Mouse (Mus musculus) thymus, postnatal 4 days (tissue): ENCODE results near the gene 4930578C19Rik.
A peak's percentile ranks its signal among the peaks of the same experiment; 100 is the strongest.
"Not testable (repeated sequence)": the region's sequence is repeated elsewhere in the genome, so short reads cannot be mapped to it uniquely, and the experiment has no call there.

ENCODE experiments used
- DNase-seq: peaks from one replicate; pipeline ENCODE4 v3.0.0; 2021

Gene 4930578C19Rik

GRCm38 (mm10) chrX:18461198-18461601 is at the start of gene 4930578C19Rik:
Gene 4930578C19Rik, minus strand, starts transcription at chrX:18461397.
- no peak for DNase-seq

DNA sequence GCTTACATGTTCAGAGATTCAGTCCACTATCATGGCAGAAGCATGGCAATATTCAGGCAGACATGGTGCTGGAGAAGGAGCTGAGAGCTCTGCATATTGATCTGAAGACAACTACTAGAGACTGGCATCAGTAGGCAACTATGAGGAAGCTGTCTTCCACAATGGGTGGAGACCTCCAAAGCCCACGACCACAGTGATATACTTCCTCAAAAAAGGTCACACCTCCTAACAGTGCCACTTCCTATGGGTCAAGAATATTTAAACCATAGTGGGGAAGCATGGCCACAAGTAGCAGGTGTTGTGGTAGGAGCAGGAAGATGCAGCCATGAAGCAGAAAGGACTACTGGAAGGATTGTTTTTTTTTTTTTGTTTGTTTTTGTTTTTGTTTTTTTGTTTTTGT is 6.5 kb upstream of the 4930578C19Rik start:
- no peak for DNase-seq

DNA sequence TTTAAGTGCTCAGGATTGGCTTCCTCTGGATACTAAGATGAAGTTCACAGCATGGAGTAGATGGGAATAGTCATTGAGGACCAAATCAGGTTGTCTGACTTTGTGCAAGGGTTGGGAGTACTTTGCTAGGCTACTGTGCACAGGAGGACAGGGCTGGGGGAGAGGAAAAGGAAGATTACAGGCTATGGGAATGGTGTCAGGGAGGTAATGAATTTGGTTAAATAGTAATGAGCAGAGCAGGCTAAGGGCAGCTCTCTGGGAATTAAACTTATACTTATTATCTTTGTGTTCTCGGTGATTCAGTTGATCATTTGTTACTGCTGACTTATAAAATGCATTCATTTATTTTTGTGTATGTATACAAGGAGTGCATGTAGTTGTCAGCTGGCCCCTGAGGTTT is 1.7 kb upstream of the 4930578C19Rik start:
- no peak for DNase-seq

DNA sequence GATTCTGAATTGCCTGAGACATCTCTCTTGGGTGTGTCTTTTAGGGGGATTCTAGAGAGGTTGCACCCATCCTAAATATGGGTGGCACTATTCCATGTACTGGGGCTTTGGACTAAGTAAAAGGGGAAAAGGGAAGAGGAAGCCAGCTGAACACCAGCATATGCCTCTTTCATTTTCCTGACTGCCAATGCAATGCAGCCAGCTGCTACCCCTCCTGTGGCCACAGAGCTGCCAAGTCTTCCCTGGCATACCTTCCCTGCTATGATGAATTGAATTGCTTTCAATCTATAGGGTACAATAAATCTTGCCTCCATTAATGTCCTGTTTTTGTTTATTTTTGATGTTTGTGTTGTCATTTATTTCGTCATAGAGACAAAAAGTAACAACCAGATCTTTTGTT is 9.6 kb downstream of the 4930578C19Rik start:
- DNase-seq, result no peak

DNA sequence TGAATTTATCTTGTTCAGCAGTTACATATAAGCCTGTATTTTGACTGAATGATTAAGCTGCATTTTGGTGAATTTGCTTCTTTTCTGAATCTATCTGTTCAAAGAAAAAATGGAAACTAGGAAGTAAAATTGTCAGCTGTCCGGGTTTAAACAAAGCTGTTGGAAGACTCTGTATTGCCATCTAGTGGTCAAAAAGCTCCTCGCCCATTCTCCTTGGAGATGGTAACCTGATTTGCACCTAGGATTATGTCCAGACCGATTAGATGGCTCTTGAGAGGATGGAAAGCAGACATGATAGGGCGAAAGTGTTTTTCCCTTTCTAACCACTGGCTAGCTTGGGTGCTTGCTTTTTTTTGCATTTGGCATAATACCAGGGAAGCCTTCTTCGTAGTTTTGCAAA is 19.1 kb downstream of the 4930578C19Rik start:
- DNase-seq, result peak; percentile 14

- DNase-seq, result no peak
Measured at GRCm38 (mm10) chrX:18425451-18425850, 35.7 kb downstream of the 4930578C19Rik start.

DNA sequence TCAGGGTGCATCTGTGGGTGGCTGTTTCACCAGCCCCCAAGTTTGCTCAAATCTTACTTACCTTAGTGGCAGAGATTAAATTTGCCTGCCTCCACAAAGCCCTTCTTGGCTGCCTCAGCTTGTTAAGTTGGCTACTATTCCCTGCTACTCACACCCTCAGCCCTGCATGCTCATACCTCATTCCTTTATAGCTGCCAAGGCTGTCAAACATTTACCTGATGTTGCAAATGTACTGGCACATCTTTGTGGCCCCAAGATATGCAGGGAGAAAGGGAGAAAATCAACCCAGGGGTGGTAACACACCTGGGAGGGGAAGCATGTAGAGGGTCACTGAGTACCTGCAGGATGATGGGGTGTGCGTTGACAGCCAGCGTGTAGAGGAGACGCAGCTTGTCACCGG is 38.0 kb downstream of the 4930578C19Rik start:
- no peak for DNase-seq

GRCm38 (mm10) chrX:18420161-18420784 is 40.9 kb downstream of the 4930578C19Rik start:
- DNase-seq, result no peak

DNA sequence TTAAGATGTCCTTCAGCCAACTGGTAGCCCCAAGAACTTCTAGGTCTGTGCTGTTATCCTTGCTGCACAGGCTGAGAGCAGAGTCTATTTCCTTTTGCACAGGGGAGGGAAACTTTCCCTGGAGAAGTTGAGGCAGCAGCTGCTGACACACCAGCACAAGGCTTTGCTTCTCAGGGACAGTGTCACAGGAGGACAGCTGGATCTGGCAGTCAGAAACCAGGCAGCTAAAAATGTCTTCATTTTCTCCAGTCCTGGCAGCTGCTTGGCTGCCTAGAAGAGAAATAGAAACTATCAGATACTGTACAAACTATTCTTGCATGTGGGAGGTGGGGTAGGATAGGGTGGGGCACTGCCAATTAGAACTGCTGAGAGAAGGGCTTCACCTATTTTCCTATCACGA is 42.2 kb downstream of the 4930578C19Rik start:
- no peak for DNase-seq

GRCm38 (mm10) chrX:18414560-18414959 is 46.6 kb downstream of the 4930578C19Rik start:
- no peak for DNase-seq

DNA sequence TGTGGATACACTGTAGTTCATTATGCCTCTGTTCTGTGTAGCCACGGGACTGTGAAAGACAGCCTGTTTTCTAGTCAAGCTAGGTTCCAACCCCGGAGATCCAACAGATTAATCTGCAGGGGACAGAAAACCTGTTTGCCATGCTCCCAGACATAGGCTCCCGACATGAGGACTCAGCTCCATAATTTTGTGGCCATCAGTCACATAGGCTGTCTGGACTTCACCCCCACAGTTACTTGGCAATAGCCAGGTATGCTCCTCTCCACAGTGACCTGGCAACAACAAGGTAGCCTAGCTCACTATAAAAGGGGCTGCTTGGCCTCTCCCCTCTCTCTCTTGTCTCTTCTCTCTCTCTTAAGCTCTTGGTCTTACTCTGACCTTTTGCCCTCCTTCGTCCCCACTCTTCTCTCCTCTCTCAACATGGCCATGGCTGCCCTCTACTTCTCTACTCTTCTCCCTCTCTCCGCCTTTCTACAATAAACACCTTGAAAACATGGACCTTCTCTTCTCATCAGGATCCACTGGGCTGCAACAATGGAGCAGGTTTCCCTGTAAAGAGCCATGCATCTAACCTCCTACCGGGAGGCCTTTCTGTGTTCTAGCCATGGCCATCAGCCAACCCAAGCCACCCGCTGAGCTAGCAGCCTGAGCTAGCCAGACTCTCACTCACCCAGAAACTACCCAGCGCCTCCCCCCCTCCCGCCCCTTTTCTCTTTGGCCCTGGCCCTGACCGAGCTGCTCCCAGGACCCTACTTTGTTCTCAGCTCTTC is 49.9 kb downstream of the 4930578C19Rik start:
- DNase-seq, result no peak

GRCm38 (mm10) chrX:18409598-18409997 is 51.6 kb downstream of the 4930578C19Rik start:
- DNase-seq, result no peak

DNA sequence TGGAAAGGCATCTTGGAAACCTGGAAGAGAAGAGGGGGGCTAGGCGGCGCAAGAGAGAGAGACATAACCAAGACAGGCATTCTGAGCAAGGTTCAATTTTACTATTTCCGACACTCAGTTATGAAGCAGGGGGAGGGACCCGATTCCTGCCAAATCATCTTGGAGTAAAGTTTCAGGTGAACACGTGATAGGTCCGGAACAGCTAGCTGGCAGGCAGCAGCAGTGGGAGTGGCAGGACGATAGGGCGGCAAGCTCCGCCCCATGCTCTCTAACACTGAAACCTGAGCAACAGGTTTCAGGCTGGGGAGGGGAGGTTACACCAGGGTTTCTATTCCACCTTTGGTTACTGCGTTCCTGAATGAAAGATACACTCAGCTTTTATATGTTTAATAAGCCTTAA is 58.9 kb downstream of the 4930578C19Rik start:
- no peak for DNase-seq

GRCm38 (mm10) chrX:18396700-18397099 is 64.5 kb downstream of the 4930578C19Rik start:
- DNase-seq, result no peak

GRCm38 (mm10) chrX:18384181-18384580 is 77.0 kb downstream of the 4930578C19Rik start:
- not testable (repeated sequence) for DNase-seq
